In the genomic region with DNA sequence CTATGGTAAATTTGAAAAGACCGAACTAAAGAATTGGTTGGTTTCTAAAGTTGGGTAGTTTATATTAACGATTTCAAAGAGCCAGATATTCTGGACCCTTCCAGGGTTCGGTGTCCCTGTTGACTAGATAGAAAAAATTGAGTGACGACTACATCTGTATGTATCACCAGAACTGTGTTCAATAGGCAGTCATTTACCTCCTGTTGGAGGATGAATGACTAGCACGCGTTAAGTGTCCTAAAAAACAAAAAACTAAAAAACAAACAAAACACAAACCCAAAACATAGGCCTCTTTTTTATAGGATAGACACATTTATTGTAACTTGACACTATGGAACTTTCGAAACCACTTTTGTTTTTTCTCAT, we compare ENCODE assay signal across 8 mouse cellular contexts. TPM values are rescaled to one million over a fixed set of nuclear protein-coding genes. Genes with fewer than 3 reads are reported as not detected.
DNase-seq lines count a peak whose midpoint lies in the region; ATAC-seq and TF ChIP-seq lines count a peak whose summit lies in the region.

No protein-coding gene starts in this region.

- peak overlapping the region; percentile 78 for H3K4me3 ChIP-seq in kidney, adult 2 months (ENCODE audit: insufficient read depth, low read depth, low read length)
- peak overlapping the region; percentile 60 for H3K4me3 ChIP-seq in hindbrain, embryonic 12.5 days
- peak overlapping the region; percentile 66 for H3K4me3 ChIP-seq in midbrain, embryonic 12.5 days

- H3K9me3 ChIP-seq in hindbrain, embryonic 12.5 days (replicated peaks), result no peaks in the 10 kb centered on the region
- H3K9me3 ChIP-seq in midbrain, embryonic 12.5 days, result 0 out of 2 replicates have a peak, but pooled peaks cover 4% of the 10 kb centered on the region

- H3K4me2 ChIP-seq in hindbrain, embryonic 12.5 days (replicated peaks), result peak overlapping the region; percentile 87
- peak overlapping the region; percentile 96 for H3K4me2 ChIP-seq in midbrain, embryonic 12.5 days (replicated peaks)

- H3K27ac ChIP-seq in kidney, adult 2 months (ENCODE audit: insufficient read depth, low read depth, low read length), result no peak overlapping the region
- H3K27ac ChIP-seq in hindbrain, embryonic 12.5 days, result no peak overlapping the region
- H3K27ac ChIP-seq in midbrain, embryonic 12.5 days (replicated peaks), result peak overlapping the region; percentile 16; the same call in 1 of the 2 replicates

- H3K9ac ChIP-seq in hindbrain, embryonic 12.5 days, result peak overlapping the region; percentile 80
- peak overlapping the region; percentile 90 for H3K9ac ChIP-seq in midbrain, embryonic 12.5 days (replicated peaks)

- no peaks in the 10 kb centered on the region for H3K36me3 ChIP-seq in kidney, adult 2 months (ENCODE audit: control insufficient read depth, insufficient read depth, low read length)
- H3K36me3 ChIP-seq in hindbrain, embryonic 12.5 days, result peaks cover 7% of the 10 kb centered on the region
- H3K36me3 ChIP-seq in midbrain, embryonic 12.5 days, result peaks cover 12% of the 10 kb centered on the region; the same call in 1 of the 2 replicates

- WGBS in kidney, adult 2 months, result 22% methylated on average over 7 of the region's 7 CpGs
- WGBS in hindbrain, embryonic 12.5 days, result 21% methylated on average over 7 of the region's 7 CpGs
- 23% methylated on average over 7 of the region's 7 CpGs for WGBS in midbrain, embryonic 12.5 days

- H3K4me1 ChIP-seq in kidney, adult 2 months (ENCODE audit: control insufficient read depth, insufficient read depth, low read length), result no peaks in the 10 kb centered on the region
- H3K4me1 ChIP-seq in hindbrain, embryonic 12.5 days, result peaks cover 10% of the 10 kb centered on the region
- H3K4me1 ChIP-seq in midbrain, embryonic 12.5 days, result peaks cover 13% of the 10 kb centered on the region

- TF ChIP-seq CTCF in kidney, adult 2 months (conservative IDR thresholded peaks at IDR 0.05; ENCODE audit: insufficient read depth, insufficient read length, low read depth, low read length), result no peak

- ATAC-seq in hindbrain, embryonic 12.5 days (ENCODE audit: low FRiP score), result peak; percentile 43
- ATAC-seq in midbrain, embryonic 12.5 days (ENCODE audit: low FRiP score, low read depth), result peak; percentile 34; the same call in 1 of the 2 replicates
- ATAC-seq in activated CD4-positive, CD25-positive, alpha-beta regulatory T cell, adult 4 months, result no peak

- no peak for TF ChIP-seq POLR2A in kidney, adult 2 months (IDR thresholded peaks at IDR 0.05; ENCODE audit: low read depth, low read length)

- DNase-seq in kidney, adult 2 months, result no peak
- DNase-seq in kidney, adult 8-10 months, result no peak
- peak; percentile 12 for DNase-seq in NIH3T3 (ENCODE audit: low read depth)
- no peak for DNase-seq in adrenal gland, postnatal 4 days (ENCODE audit: low spot score in 2 of 2)
- DNase-seq in thymus, postnatal 36 days, result no peak

- no peaks in the 10 kb centered on the region for H3K27me3 ChIP-seq in kidney, adult 2 months (replicated peaks; ENCODE audit: control insufficient read depth, insufficient read depth, low read length)
- H3K27me3 ChIP-seq in hindbrain, embryonic 12.5 days, result no peaks in the 10 kb centered on the region
- H3K27me3 ChIP-seq in midbrain, embryonic 12.5 days, result no peaks in the 10 kb centered on the region

RNA-seq across cellular contexts. Expression of a gene that starts 0.5 kb away (rescaled TPM):
- 0.11 and 0.29 TPM in 2 replicates for polyA plus RNA-seq in kidney, adult 2 months (2012; rRNA removed)
- polyA plus RNA-seq in hindbrain, embryonic 12.5 days (2016; fragmentation: Nextera tagmentation; extraction: Ambion mirVana), result 6.1 and 7.5 TPM in 2 replicates
- polyA plus RNA-seq in midbrain, embryonic 12.5 days (2016; fragmentation: Nextera tagmentation; extraction: Ambion mirVana), result 6.7 and 7.2 TPM in 2 replicates
- 1 to 10 TPM; 3.4 to 4.1 TPM for total RNA-seq in adrenal gland, postnatal 4 days (2021)
- 1 to 10 TPM; 6.2 to 6.5 TPM for polyA plus RNA-seq in activated CD4-positive, CD25-positive, alpha-beta regulatory T cell, adult 4 months (2017; shearing (Covaris generic))

RNA-seq across cellular contexts. Expression of a gene that starts 35.5 kb away (rescaled TPM):
- polyA plus RNA-seq in kidney, adult 2 months (2012; rRNA removed), result 1.6 and 2.2 TPM in 2 replicates
- polyA plus RNA-seq in hindbrain, embryonic 12.5 days (2016; fragmentation: Nextera tagmentation; extraction: Ambion mirVana), result 25.8 and 27.2 TPM in 2 replicates
- 25.7 and 27.2 TPM in 2 replicates for polyA plus RNA-seq in midbrain, embryonic 12.5 days (2016; fragmentation: Nextera tagmentation; extraction: Ambion mirVana)
- total RNA-seq in adrenal gland, postnatal 4 days (2021), result 10 to 100 TPM; 14.1 to 14.7 TPM
- polyA plus RNA-seq in activated CD4-positive, CD25-positive, alpha-beta regulatory T cell, adult 4 months (2017; shearing (Covaris generic)), result 10 to 100 TPM; 35.1 to 37.1 TPM

RNA-seq across cellular contexts. Expression of a gene that starts 35.5 kb away (rescaled TPM):
- 107 and 115 TPM in 2 replicates for polyA plus RNA-seq in kidney, adult 2 months (2012; rRNA removed)
- 309 and 313 TPM in 2 replicates for polyA plus RNA-seq in hindbrain, embryonic 12.5 days (2016; fragmentation: Nextera tagmentation; extraction: Ambion mirVana)
- 355 TPM in 2 replicates for polyA plus RNA-seq in midbrain, embryonic 12.5 days (2016; fragmentation: Nextera tagmentation; extraction: Ambion mirVana)
- 100 to 1,000 TPM; 144 to 157 TPM for total RNA-seq in adrenal gland, postnatal 4 days (2021)
- polyA plus RNA-seq in activated CD4-positive, CD25-positive, alpha-beta regulatory T cell, adult 4 months (2017; shearing (Covaris generic)), result 100 to 1,000 TPM; 172 to 224 TPM

RNA-seq across cellular contexts. Expression of a gene that starts 56.6 kb away (rescaled TPM):
- 7.7 and 10.3 TPM in 2 replicates for polyA plus RNA-seq in kidney, adult 2 months (2012; rRNA removed)
- 0.31 TPM in 1 of 2 replicates, not detected in the other for polyA plus RNA-seq in hindbrain, embryonic 12.5 days (2016; fragmentation: Nextera tagmentation; extraction: Ambion mirVana)
- 0.10 and 0.28 TPM in 2 replicates for polyA plus RNA-seq in midbrain, embryonic 12.5 days (2016; fragmentation: Nextera tagmentation; extraction: Ambion mirVana)
- total RNA-seq in adrenal gland, postnatal 4 days (2021), result under 1 TPM; 0.34 to 0.37 TPM
- polyA plus RNA-seq in activated CD4-positive, CD25-positive, alpha-beta regulatory T cell, adult 4 months (2017; shearing (Covaris generic)), result under 1 TPM in 1 of 2 experiments, not detected in 1; 0.19 TPM
